Mouse (Mus musculus): ENCODE measurements around the gene Ccdc181. TPM values are rescaled to one million over a fixed set of nuclear protein-coding genes. Genes with fewer than 3 reads are reported as not detected.

Ccdc181 gene
- polyA plus RNA-seq, 1 experiment = 1.4 TPM

DNA sequence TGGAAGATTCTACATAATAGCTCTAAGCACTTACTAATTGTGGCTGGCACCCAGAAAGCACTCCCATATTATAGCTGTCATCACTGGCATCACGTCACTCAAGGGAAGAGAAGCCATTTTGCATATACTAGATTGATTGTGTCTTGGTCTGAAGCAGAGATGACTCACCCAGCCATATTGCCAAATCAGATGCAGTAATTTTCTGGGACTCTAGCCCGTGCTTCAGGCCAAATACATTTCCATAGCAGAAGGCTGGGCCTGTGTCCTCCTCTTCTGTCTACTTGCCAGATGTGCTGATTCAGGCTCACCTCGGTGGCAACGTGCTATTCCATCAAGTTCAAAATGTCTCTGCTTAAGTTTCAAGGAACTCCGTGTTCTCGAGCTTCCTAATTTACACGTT is 13.8 kb upstream of the Ccdc181 start:
- TF ChIP-seq GATA1 (IDR thresholded peaks at IDR 0.05; ENCODE audit: low read length) = no peak

- no peak for TF ChIP-seq GATA1 (IDR thresholded peaks at IDR 0.05; ENCODE audit: low read length)
Measured at GRCm38 (mm10) chr1:164270941-164271340, 4.4 kb upstream of the Ccdc181 start.

- no peak for TF ChIP-seq GATA1 (IDR thresholded peaks at IDR 0.05; ENCODE audit: low read length)
Measured at GRCm38 (mm10) chr1:164273659-164274058, 1.7 kb upstream of the Ccdc181 start.

- TF ChIP-seq GATA1 (IDR thresholded peaks at IDR 0.05; ENCODE audit: low read length) = no peak
Measured at GRCm38 (mm10) chr1:164276552-164276951, 1.2 kb downstream of the Ccdc181 start.

- TF ChIP-seq GATA1 (IDR thresholded peaks at IDR 0.05; ENCODE audit: low read length) = no peak
Measured at GRCm38 (mm10) chr1:164279332-164279731, 3.9 kb downstream of the Ccdc181 start.

- no peak for TF ChIP-seq GATA1 (IDR thresholded peaks at IDR 0.05; ENCODE audit: low read length)
Measured at GRCm38 (mm10) chr1:164284007-164284406, 8.6 kb downstream of the Ccdc181 start.

GRCm38 (mm10) chr1:164287406-164287805 is 12.0 kb downstream of the Ccdc181 start:
- TF ChIP-seq GATA1 (IDR thresholded peaks at IDR 0.05; ENCODE audit: low read length) = no peak

DNA sequence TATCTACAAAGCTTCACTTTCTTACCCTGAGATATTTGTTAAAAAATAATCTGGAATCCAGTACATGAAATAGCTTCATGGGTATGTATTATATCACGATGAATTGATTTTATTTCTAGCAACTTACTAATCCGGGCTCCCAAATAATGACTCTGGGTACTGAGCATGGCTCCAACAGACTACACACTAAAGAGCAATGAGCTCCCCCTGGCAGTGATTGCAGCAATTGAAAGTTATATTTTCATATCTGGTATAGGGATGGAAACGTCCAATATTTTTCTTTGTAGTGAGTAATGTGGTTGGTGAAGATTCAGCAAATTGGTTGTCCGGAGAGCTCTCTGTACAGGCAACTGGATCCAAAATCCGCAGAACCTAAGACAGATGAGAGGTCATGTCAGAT is 16.7 kb downstream of the Ccdc181 start:
- TF ChIP-seq GATA1 (IDR thresholded peaks at IDR 0.05; ENCODE audit: low read length) = no peak

DNA sequence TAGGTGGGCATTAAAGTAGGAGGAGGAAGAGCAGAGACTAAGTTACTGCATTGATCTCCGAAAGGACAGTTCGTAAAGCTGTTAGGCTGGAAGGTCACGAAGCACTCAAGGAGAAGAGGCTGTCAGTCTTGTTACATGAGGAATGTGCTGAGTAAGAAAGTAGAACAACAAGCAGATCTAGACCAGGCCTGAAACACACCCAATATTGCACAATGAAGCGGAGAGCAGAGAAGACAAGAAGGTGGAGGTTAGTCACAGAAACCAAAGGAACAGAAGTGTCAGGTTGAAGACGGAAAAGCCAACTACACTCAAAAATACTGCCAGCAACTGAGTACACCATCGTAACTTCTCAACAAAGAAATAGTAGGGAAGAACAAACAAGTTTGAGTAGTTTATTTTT is 18.7 kb downstream of the Ccdc181 start:
- no peak for TF ChIP-seq GATA1 (IDR thresholded peaks at IDR 0.05; ENCODE audit: low read length)

GRCm38 (mm10) chr1:164296473-164296872 is 21.1 kb downstream of the Ccdc181 start:
- no peak for TF ChIP-seq GATA1 (IDR thresholded peaks at IDR 0.05; ENCODE audit: low read length)

DNA sequence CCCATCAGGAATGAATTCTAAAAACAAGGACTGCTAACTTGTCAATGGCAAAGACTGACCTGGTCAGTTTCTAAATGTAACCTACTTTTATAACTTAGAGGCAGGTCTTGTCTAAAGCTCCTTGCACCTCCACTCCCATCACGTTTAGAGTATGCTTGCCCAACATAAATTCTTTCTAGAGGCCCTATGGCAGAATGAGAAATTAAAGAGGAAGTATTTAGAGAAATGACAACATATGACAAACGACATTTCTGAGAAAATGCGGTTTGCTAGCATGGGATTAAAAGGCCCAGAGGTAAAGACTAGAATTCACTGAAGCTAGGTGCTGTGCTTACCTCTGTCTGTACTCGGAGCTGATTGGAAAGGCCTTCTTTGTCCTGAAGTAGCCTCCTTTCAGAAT is 26.6 kb downstream of the Ccdc181 start:
- TF ChIP-seq GATA1 (IDR thresholded peaks at IDR 0.05; ENCODE audit: low read length) = no peak

- no peak for TF ChIP-seq GATA1 (IDR thresholded peaks at IDR 0.05; ENCODE audit: low read length)
Measured at GRCm38 (mm10) chr1:164303821-164304220, 28.4 kb downstream of the Ccdc181 start, which contains the start of gene Nme7. Nme7 (plus strand) TSS chr1:164304121.

DNA sequence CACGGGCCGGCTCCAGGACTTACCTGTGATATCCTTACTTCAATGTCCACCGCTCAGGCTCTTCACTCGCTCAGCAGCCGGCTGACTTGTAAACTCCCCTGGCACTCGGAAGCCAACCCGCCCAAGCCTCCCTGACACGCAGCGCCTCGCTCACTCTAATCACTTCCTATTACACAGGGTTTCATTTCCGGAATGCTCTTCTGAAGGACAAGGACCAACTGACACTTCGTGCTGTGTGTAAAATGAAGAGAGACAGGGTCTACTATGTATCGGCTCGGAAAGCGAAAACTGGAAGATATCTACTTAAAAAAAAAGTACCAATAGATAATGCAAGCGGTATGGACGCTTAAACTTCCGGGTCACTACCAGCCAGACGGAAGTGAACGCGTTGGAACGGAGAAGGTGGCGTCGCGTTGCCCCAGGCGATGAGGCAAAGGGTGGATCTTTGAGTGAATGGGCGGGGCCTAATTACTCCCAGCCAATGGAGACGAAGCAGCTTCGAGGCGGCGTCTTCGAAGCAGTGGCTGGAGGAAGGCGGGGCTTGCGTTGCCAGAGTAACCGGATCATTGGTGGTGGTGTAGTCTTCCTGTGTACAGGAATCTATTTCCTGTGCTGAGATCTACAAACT is 31.9 kb downstream of the Ccdc181 start, which contains the start of gene Blzf1:
TSS of gene Blzf1 (minus strand) at position 366 of the 628 bp plus-strand sequence.
- TF ChIP-seq GATA1 (IDR thresholded peaks at IDR 0.05; ENCODE audit: low read length) = no peak

GRCm38 (mm10) chr1:164307922-164308321 is 32.5 kb downstream of the Ccdc181 start:
- no peak for TF ChIP-seq GATA1 (IDR thresholded peaks at IDR 0.05; ENCODE audit: low read length)

DNA sequence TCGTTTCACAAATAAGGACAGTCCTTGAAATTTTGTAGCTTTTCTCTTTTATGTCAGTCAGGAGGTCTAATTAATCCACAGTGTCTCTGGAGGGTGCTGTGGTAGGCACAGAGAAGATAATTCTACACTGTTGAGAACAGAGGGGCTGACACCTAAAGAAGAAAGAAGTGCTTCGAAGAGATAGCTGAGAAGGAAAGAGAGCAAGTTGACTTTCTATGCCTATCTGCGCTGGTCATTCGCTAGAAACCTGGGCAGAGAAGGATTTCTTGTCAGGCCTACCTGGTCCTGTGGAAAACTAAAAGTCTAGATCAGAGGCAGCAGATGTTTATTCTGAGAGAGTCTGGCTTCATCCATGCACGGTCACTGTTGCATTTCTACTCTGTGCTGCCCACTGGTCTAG is 38.7 kb downstream of the Ccdc181 start:
- no peak for TF ChIP-seq GATA1 (IDR thresholded peaks at IDR 0.05; ENCODE audit: low read length)

DNA sequence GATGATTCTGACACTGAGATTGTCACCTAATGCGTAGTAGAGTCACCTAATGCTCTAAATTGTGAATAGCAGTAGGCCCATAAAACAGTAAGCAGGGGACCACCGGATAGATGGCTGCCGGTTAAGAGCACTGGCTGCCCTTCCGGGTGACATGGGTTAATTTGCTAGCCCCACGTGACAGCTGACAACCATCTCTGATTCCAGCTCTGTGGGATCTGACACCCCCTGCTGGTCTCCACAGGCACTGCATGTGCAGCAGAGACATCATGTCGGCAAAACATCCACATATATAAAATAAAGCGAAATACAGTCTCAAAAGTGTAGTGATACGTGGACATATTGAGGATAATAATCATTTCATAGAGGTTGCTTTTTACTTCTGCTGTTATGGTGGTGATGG is 39.9 kb downstream of the Ccdc181 start:
- no peak for TF ChIP-seq GATA1 (IDR thresholded peaks at IDR 0.05; ENCODE audit: low read length)

DNA sequence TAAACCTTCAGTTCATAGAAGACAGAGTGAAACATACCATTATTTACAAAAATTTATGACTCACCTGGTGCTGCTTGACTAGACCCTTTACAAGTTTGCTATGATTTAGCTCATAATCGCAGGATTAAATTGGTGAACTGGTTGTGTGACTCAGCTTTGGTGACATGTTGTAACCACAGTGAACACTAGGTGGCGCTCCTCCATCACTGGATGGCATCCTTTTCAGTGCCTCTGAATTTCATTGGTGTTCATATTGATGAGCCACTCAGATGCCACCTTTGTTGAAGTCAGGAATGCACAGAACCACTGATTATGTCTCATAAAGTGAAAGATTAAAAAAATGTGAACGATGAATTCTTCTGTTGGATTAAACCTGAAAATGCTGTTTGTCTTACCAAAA is 41.3 kb downstream of the Ccdc181 start:
- TF ChIP-seq GATA1 (IDR thresholded peaks at IDR 0.05; ENCODE audit: low read length) = no peak

DNA sequence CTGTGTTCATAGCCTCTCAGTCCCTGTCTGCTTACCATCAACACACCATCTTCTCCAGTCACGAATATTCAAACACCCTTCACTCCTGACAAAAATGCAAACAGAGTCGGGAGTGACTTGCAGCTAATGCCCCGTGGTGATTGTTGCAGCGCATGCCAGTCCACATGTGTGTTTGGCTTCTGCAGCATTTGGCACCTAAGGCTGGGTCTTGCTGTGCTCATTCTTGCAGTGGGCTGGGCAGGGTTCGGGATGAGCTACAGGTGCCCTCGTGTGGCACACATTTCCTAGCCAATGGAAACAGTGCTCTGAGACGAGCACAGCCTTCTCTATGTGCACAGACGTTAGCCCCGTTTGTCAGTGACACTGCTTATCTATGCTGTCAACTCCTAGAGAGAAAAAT is 41.9 kb downstream of the Ccdc181 start:
- no peak for TF ChIP-seq GATA1 (IDR thresholded peaks at IDR 0.05; ENCODE audit: low read length)

Data from G1E-ER4 (cell line).